Mouse (Mus musculus) Patski (cell line): ENCODE data around the gene Tmco4. TPM values are rescaled to one million over a fixed set of nuclear protein-coding genes. Genes with fewer than 3 reads are reported as not detected.

ENCODE experiments used
- ATAC-seq: fragments of 100-300 bp; one replicate; pipeline ENCODE4 v1.8.0; 2021
- CTCF ChIA-PET: fragments of 350-600 bp; sonication (Branson Sonifier 250); formaldehyde crosslinking; loops from one replicate; lab custom pipeline; 2022; ENCODE audit warnings: inconsistent platforms; lab: Charles Lee
- POLR2A ChIA-PET: fragments of 350-600 bp; sonication (Branson Sonifier 250); formaldehyde crosslinking; loops from one replicate; lab custom pipeline; 2022; ENCODE audit warnings: antibody characterized with exemption, inconsistent platforms; lab: Charles Lee
- DNase-seq: peaks from one replicate; pipeline ENCODE4 v3.0.0-alpha.2; 2011; ENCODE audit warnings: low read depth, low spot score
- H3K27me3 ChIP-seq: fragments of 371-371 bp; one replicate; pipeline ENCODE4 v1.5.1; 2021
- CTCF ChIP-seq: fragments of 100-300 bp; IDR thresholded peaks from one replicate; pipeline ENCODE4 v1.5.1; 2021
- in situ Hi-C: fragments of 300-500 bp; cut with MboI; formaldehyde crosslinking; loops from 3 replicates; pipeline ENCODE4 v1.11.1; 2018; ENCODE audit warnings: low pct_unique_long_range_greater_than_20kb, mixed read lengths
- polyA plus RNA-seq: library from polyadenylated mRNA; unstranded; gene quantifications from one replicate; pipeline ENCODE4 v1.2.3, GENCODE M21; 2021

Tmco4 gene
- polyA plus RNA-seq, 1 experiment from 2014 or later = 6.8 TPM

DNA sequence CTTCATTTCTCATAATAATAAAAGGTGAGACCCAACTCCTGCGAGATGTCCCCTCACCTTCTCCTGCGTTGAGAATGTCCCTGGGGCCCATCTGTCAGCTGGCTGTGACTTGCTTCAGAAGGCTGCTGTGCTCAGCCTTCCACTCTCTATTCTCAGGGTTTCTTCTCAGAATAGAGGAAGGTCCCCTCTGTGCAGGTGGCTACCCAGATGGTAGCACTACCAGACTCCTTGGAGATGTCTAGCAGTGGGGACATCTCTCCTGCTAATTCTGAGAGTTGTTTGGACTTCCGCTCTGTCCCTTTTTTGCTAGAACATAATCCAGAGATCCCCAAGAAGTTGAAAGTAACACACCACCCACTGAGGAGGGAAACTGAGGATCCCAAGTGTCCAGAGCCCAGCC is 62.3 kb downstream of the Tmco4 start:
- TF ChIP-seq CTCF = no peak
- H3K27me3 ChIP-seq = no peaks in the 10 kb centered on the region
- CTCF ChIA-PET = no interaction called here
- in situ Hi-C loops = no loop called here
- ATAC-seq (no peak), DNase-seq (no peak)
- POLR2A ChIA-PET = no interaction called here

DNA sequence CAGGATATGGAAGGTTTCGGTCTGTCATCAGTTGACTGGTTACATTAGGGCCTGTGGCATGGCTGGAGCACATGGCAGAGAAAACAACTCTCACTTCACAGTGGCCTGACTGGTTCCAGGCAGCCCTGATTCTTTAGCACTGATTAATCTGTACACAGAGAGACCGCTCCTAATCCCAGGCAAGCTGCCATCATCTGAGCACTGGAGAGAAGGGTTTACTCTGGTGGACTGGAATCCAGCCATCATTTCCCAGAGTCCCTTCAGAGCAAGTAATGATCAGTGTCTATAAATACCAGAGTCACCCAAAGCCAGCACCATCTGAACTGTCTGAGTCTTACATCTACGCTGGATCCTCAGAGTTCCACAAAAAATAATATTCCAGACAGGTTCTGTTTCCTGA is 63.1 kb downstream of the Tmco4 start:
- CTCF ChIA-PET = no interaction called here
- in situ Hi-C loops = no loop called here
- no peak for ATAC-seq

DNA sequence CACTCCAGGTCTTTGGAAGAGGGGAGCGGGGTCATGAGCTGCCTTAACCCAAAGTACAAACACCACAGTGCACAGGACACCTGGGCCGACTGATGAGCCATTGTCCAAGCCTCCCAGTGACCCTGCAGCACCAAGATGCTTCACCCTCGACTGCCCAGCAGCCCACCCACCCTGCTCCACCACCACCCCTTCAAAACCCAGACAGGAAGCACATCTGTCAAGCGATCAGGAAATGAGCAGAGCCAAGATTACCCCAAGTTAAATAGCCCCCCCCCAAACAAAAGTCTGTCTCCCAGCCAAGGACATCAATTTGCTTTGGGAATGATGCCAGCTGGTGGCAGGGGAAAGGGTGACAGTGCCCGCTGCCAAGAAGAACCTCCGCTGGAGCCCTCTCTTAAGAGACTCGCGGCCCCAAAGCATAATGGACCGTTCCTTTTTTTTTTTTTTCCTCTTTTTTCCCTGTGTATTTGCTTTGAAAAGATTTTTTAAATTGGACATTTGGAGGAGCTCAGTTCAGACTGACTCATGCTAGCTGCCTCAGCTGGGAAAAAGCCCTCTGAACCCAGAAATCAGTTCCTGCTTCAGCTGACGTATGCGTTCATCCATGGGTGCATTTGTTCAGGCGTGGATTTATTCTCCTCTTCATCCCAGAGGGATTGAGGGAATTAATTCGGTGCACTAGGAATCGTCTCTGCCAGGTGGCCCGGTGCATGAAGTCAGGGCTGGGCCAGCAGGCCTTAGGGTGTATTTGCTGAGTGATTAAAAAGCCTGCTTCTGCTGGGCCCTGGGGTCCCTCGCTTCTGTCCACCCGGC is 65.3 kb downstream of the Tmco4 start:
- ChIA-PET CTCF (no interaction called here), POLR2A (interaction anchor here (0.6 kb wide), 1 partner anchor 112 kb away, joined by 3 read pairs; no protein-coding TSS in a partner anchor)
- in situ Hi-C loops = no loop called here
- H3K27me3 ChIP-seq = no peaks in the 10 kb centered on the region
- ATAC-seq (no peak), DNase-seq (no peak)
- TF ChIP-seq CTCF = no peak

More for the DNA sequence above, 63.1 kb downstream of the Tmco4 start:
- no peaks in the 10 kb centered on the region for H3K27me3 ChIP-seq
- POLR2A ChIA-PET = no interaction called here
- DNase-seq = no peak
- TF ChIP-seq CTCF = no peak

DNA sequence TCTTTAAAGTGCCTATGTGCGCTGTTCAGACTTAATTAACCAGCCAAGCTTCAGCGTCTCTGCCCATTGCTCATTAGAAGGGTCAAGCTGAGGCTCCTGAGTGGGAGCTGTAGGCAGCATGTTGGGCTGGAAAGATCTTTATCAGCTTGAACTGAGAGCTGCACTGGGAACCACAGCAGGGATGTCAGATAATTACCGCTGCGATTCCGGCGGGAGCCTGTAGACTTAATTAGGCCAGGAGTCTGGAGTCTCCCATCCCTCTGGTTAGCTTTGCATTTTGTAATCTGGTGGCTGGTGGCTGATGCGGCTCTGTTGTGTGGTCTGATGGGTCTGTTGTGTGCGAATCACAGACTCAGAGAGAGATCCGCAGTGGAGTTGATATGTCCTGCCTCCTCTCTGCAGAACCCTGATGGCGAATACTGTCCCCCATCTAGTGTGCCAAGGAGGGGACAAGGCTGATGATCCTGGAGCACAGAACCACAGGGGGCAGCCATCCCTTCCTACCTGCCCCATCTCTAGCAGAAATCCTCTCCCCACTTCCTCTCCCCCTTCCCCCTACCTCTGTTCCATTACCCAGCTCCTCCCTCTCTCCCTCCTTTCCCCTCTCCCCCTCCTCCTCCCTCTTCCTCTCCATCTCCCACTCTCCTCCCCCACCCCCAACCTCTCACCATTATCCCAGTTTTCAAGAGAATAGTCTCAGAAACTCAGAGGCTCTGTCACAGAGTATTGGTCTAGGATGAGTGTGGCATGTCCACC is 67.6 kb downstream of the Tmco4 start:
- CTCF ChIA-PET = no interaction called here
- no peak for ATAC-seq
- in situ Hi-C loops = no loop called here
- TF ChIP-seq CTCF = no peak
- DNase-seq = no peak
- POLR2A ChIA-PET = no interaction called here
- no peaks in the 10 kb centered on the region for H3K27me3 ChIP-seq

DNA sequence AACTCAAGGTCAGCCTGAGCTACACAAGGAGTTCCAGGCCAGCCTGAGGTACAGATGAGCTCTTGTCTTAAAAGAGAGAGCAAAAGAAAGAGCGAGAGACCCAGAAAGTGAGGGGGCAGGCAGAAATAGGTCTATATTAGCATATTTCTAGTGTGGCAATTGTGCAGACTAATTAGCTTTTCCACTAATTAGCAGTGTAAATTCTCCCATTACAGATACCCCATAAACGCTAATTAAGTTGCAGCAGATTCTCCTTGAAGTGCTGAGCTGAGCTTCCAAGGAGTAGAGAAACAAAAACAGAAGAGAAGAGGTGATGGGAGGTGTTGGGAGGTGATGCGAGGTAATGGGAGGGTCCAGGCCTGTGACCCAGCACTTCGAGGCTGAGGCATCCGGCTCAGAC is 69.9 kb downstream of the Tmco4 start:
- CTCF ChIA-PET = no interaction called here
- POLR2A ChIA-PET = interaction anchor here (0.6 kb wide), 1 partner anchor 397 kb away, joined by 10 read pairs; no protein-coding TSS in a partner anchor
- in situ Hi-C loops = no loop called here
- DNase-seq (no peak), ATAC-seq (no peak)
- no peaks in the 10 kb centered on the region for H3K27me3 ChIP-seq
- TF ChIP-seq CTCF = no peak

DNA sequence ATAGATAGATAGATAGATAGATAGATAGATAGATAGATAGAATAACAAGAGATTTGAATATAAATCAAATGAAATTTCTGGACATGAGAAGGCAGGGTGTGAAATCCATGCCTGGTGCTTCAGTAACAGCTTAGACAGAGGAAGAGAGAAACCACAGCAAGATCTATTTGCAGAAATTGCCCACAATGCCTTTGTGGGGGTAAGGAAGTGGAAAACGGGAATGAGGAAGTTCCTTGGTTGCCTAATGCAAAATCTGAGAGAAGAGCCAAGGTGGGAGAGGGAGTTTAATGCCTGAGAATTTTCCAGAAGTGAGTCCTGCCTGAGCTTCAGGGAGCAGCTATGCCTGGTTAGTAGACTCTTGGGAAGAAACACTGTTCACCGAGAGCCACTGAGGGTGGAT is 70.9 kb downstream of the Tmco4 start:
- TF ChIP-seq CTCF = no peak
- ATAC-seq (no peak), DNase-seq (no peak)
- CTCF ChIA-PET = no interaction called here
- POLR2A ChIA-PET = no interaction called here
- in situ Hi-C loops = no loop called here
- H3K27me3 ChIP-seq = no peaks in the 10 kb centered on the region

DNA sequence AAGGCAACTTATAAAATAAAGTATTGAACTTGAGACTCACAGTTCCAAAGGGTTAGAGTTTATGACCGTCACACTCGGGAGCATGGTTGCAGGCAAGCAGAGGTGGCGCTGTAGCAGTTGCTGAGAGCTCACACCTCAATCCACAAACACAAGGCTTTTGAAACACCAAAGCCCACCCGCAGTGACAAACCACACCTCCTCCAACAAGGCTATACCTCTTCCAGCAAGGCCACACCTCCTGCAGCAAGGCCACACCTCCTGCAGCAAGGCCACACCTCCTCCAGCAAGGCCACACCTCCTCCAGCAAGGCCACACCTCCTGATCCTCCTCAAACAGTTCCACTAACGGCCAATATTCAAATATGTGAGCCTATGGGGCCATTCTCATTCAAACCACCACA is 71.9 kb downstream of the Tmco4 start:
- ChIA-PET CTCF (no interaction called here), POLR2A (no interaction called here)
- in situ Hi-C loops = no loop called here
- ATAC-seq (no peak), DNase-seq (no peak)
- no peaks in the 10 kb centered on the region for H3K27me3 ChIP-seq
- TF ChIP-seq CTCF = no peak

DNA sequence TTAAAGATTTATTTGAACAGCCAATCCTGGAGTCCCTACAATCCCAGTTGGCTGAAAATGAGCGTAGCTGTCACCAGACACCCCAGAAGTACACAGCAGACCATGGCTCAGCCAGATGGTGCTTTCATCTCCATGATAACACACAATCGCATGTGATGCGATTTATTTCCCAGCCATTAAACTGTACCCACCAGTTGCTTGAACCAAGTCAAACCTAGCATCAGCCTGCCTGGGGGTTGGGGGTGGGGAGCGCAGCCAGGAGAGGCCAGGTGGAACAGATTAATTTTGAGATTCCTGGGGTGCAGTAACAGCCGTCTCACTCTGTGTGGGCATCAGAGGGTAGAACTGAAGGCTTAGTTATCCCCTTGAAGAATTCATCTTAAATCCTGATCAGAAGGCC is 73.7 kb downstream of the Tmco4 start:
- DNase-seq = no peak
- ChIA-PET POLR2A (no interaction called here), CTCF (no interaction called here)
- no peak for ATAC-seq
- H3K27me3 ChIP-seq = no peaks in the 10 kb centered on the region
- no peak for TF ChIP-seq CTCF
- in situ Hi-C loops = no loop called here

DNA sequence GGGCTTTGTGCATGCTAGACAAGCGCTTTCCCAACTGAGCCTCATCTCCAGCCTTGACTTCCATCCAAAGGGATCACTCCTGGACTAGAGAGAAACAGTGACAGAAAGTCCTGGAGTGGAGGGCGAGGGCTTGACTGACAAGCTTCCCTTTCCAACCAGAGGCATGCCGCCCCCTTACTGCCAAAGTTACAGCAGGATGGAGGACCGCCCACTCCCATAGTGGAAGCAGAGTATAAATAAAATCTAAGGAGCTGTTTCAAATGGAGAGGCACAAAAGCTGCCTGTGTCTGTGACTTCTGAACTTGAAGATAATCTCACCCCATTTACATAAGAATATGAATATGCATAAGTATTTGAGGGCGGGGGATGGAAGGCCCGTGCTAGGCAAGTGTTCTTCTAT is 75.8 kb downstream of the Tmco4 start:
- ATAC-seq (no peak), DNase-seq (no peak)
- no peak for TF ChIP-seq CTCF
- CTCF ChIA-PET = no interaction called here
- POLR2A ChIA-PET = interaction anchor here (0.6 kb wide), 1 partner anchor 31 kb away, joined by 3 read pairs; no protein-coding TSS in a partner anchor
- in situ Hi-C loops = no loop called here
- no peaks in the 10 kb centered on the region for H3K27me3 ChIP-seq

DNA sequence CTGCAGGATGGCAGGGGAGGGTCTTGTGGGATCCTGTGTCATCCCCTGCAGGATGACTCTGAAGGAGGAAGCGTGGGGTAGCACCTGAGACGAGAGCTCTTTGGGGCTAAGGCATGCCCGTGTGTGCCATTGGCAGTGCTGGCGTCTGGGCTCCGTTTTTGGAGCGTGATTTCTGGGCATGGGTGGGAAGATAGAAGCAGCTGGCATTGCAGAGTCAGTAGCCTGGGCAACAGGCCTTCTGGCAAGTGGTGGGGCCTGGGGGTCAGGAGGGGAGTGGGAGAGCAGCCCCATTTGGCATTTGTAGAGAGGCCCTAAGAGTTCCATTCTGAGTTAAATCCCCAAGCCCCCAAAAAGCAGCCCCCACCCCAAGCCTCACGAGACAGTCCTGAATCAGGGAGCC is 80.1 kb downstream of the Tmco4 start:
- TF ChIP-seq CTCF = no peak
- ATAC-seq = no peak
- no peak for DNase-seq
- peaks cover 5% of the 10 kb centered on the region for H3K27me3 ChIP-seq
- in situ Hi-C loops = no loop called here
- POLR2A ChIA-PET = no interaction called here
- CTCF ChIA-PET = no interaction called here

DNA sequence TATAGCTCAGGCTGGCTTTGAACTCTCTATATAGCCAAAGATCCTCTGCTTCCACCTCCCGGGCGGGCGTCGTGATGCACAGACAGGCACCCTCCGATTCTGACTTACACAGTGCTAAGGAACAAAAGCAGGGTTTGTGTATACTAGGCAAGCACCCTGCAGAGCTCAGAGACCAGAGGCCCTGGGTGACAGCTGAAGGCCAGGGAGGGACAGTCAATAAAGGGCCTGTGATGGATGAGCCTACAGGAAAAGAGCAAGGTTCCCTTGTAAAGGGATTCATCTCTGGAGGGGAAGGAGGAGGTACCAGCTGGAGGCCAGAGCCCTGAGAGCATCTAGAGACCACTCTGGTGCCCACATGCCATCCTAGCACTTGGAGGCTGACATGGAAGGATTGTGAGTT is 80.7 kb downstream of the Tmco4 start:
- in situ Hi-C loops = no loop called here

More for the DNA sequence above, 80.7 kb downstream of the Tmco4 start:
- no peak for ATAC-seq
- CTCF ChIA-PET = no interaction called here
- peaks cover 5% of the 10 kb centered on the region for H3K27me3 ChIP-seq
- TF ChIP-seq CTCF = no peak
- POLR2A ChIA-PET = no interaction called here
- no peak for DNase-seq
